Mouse (Mus musculus) midbrain, postnatal 0 days (tissue): ENCODE data around the gene Lsm3. TPM values are rescaled to one million over a fixed set of nuclear protein-coding genes. Genes with fewer than 3 reads are reported as not detected.
A peak's percentile ranks its signal among the peaks of the same experiment; 100 is the strongest.

ENCODE experiments used
- ATAC-seq: fragments of 200-750 bp; cut with Nextera tagmentation; 2 replicates; pipeline ENCODE4 v1.8.0; 2017; ENCODE audit warnings: moderate number of reproducible peaks, mild to moderate bottlenecking, moderate TSS enrichment, moderate library complexity; ENCODE audit not compliant: low FRiP score
- DNase-seq: peaks from one replicate; pipeline ENCODE4 v3.0.0-alpha.2; 2015; ENCODE audit warnings: low spot score
- H3K27ac ChIP-seq: fragments of 300-500 bp; sonication (generic); 2 replicates; pipeline ENCODE4 v1.5.1; 2014; ENCODE audit warnings: low read depth, mild to moderate bottlenecking, low read length, mixed read lengths
- H3K27me3 ChIP-seq: fragments of 300-500 bp; sonication (generic); 2 replicates; pipeline ENCODE4 v1.6.1; 2014; ENCODE audit warnings: low read length, control low read depth, mixed read lengths; ENCODE audit not compliant: insufficient read depth
- H3K36me3 ChIP-seq: fragments of 300-500 bp; sonication (generic); 2 replicates; pipeline ENCODE4 v1.6.1; 2014; ENCODE audit warnings: low read length, control low read depth, mixed read lengths; ENCODE audit not compliant: insufficient read depth
- H3K4me1 ChIP-seq: fragments of 300-500 bp; sonication (generic); 2 replicates; pipeline ENCODE4 v1.6.1; 2014; ENCODE audit warnings: mild to moderate bottlenecking, control low read depth, antibody characterized with exemption, low read length, mixed read lengths; ENCODE audit not compliant: insufficient read depth
- H3K4me2 ChIP-seq: fragments of 300-500 bp; sonication (generic); 2 replicates; pipeline ENCODE4 v1.6.1; 2014; ENCODE audit warnings: low read depth, mild to moderate bottlenecking, low read length, mixed read lengths; ENCODE audit not compliant: poor library complexity, severe bottlenecking
- H3K4me3 ChIP-seq: fragments of 300-500 bp; sonication (generic); 2 replicates; pipeline ENCODE4 v1.5.1; 2014; ENCODE audit warnings: low read depth, mild to moderate bottlenecking, low read length, moderate library complexity
- H3K9ac ChIP-seq: fragments of 300-500 bp; sonication (generic); replicated peaks from 2 replicates; pipeline ENCODE4 v1.6.1; 2014; ENCODE audit warnings: mild to moderate bottlenecking, low read length, moderate library complexity, mixed read lengths; ENCODE audit not compliant: poor library complexity, severe bottlenecking
- H3K9me3 ChIP-seq: fragments of 300-500 bp; sonication (generic); 2 replicates; pipeline ENCODE4 v1.6.1; 2016; ENCODE audit warnings: low read length, control low read depth
- CTCF ChIP-seq: IDR thresholded peaks from 2 replicates; pipeline ENCODE4 v1.5.1; 2016; ENCODE audit warnings: antibody characterized with exemption, mild to moderate bottlenecking
- WGBS: fragments of 180-500 bp; shearing (Covaris S2); extraction: QIAGEN DNeasy Blood & Tissue Kit; methylation state at CpG from one replicate; pipeline ENCODE4 v1.1.7; 2014; 5-methylcytosine and 5-hydroxymethylcytosine counted together
- polyA plus RNA-seq: library from polyadenylated mRNA; unstranded; fragments of >200 nt; fragmentation: Nextera tagmentation; extraction: Ambion mirVana; gene quantifications from 2 replicates; pipeline ENCODE4 v1.2.1, GENCODE M21; 2015
- total RNA-seq: library from RNA; depleted of rRNA; stranded (reverse); fragments of >200 nt; gene quantifications from 2 replicates; pipeline ENCODE4 v1.2.3, GENCODE M21; 2014

Lsm3 gene
- total and polyA plus RNA-seq, 2 experiments from 2014 or later: 38.6 to 169 TPM

- no peak for TF ChIP-seq CTCF
- ATAC-seq (no peak), DNase-seq (no peak)
- Histone ChIP-seq H3K4me1 (no peaks in the 10 kb centered on the region), H3K27me3 (no peaks in the 10 kb centered on the region), H3K9ac (no peak overlapping the region), H3K27ac (no peak overlapping the region), H3K36me3 (peaks cover 72% of the 10 kb centered on the region), H3K4me3 (no peak overlapping the region), H3K9me3 (no peaks in the 10 kb centered on the region), H3K4me2 (no peak overlapping the region)
- WGBS: 88% methylated on average over 1 of the region's 1 CpGs
Measured at GRCm38 (mm10) chr6:91503302-91503701, 12.4 kb upstream of the Lsm3 start.

GRCm38 (mm10) chr6:91506036-91506435 is 9.7 kb upstream of the Lsm3 start:
- no peak for DNase-seq
- Histone ChIP-seq H3K4me3 (no peak overlapping the region), H3K4me2 (no peak overlapping the region), H3K27me3 (no peaks in the 10 kb centered on the region), H3K27ac (no peak overlapping the region), H3K36me3 (peaks cover 57% of the 10 kb centered on the region), H3K9ac (no peak overlapping the region), H3K9me3 (no peaks in the 10 kb centered on the region), H3K4me1 (no peaks in the 10 kb centered on the region)
- ATAC-seq: no peak
- no peak for TF ChIP-seq CTCF
- 92% methylated on average over 5 of the region's 5 CpGs for WGBS

- WGBS: 86% methylated on average over 3 of the region's 3 CpGs
- ATAC-seq: no peak
Measured at GRCm38 (mm10) chr6:91508041-91508440, 7.7 kb upstream of the Lsm3 start.

GRCm38 (mm10) chr6:91509326-91509725 is 6.4 kb upstream of the Lsm3 start:
- ATAC-seq: no peak
- Histone ChIP-seq H3K9me3 (no peaks in the 10 kb centered on the region), H3K27ac (no peak overlapping the region), H3K4me3 (no peak overlapping the region), H3K9ac (no peak overlapping the region), H3K4me2 (no peak overlapping the region), H3K4me1 (no peaks in the 10 kb centered on the region), H3K36me3 (peaks cover 32% of the 10 kb centered on the region), H3K27me3 (no peaks in the 10 kb centered on the region)
- DNase-seq: peak; percentile 31
- TF ChIP-seq CTCF: peak; percentile 77
- 48% methylated on average over 7 of the region's 7 CpGs for WGBS

More at GRCm38 (mm10) chr6:91508041-91508440, 7.7 kb upstream of the Lsm3 start:
- no peak for TF ChIP-seq CTCF
- Histone ChIP-seq H3K27me3 (no peaks in the 10 kb centered on the region), H3K4me3 (no peak overlapping the region), H3K36me3 (peaks cover 44% of the 10 kb centered on the region), H3K4me1 (no peaks in the 10 kb centered on the region), H3K9ac (no peak overlapping the region), H3K9me3 (no peaks in the 10 kb centered on the region), H3K27ac (no peak overlapping the region), H3K4me2 (no peak overlapping the region)
- DNase-seq: no peak

GRCm38 (mm10) chr6:91510211-91510610 is 5.5 kb upstream of the Lsm3 start:
- Histone ChIP-seq H3K4me1 (no peaks in the 10 kb centered on the region), H3K9me3 (no peaks in the 10 kb centered on the region), H3K27ac (no peak overlapping the region), H3K27me3 (no peaks in the 10 kb centered on the region), H3K36me3 (peaks cover 23% of the 10 kb centered on the region), H3K9ac (no peak overlapping the region), H3K4me2 (no peak overlapping the region), H3K4me3 (no peak overlapping the region)
- WGBS: 83% methylated on average over 10 of the region's 10 CpGs
- ATAC-seq (no peak), DNase-seq (no peak)
- no peak for TF ChIP-seq CTCF

- TF ChIP-seq CTCF: no peak
- ATAC-seq (no peak), DNase-seq (no peak)
- no peaks in the 10 kb centered on the region for H3K4me1 ChIP-seq
- H3K9me3 ChIP-seq: no peaks in the 10 kb centered on the region
- H3K4me2 ChIP-seq: no peak overlapping the region
- H3K27ac ChIP-seq: no peak overlapping the region
- peaks cover 12% of the 10 kb centered on the region for H3K36me3 ChIP-seq
- no peaks in the 10 kb centered on the region for H3K27me3 ChIP-seq
- no peak overlapping the region for H3K9ac ChIP-seq
- no peak overlapping the region for H3K4me3 ChIP-seq
Measured at GRCm38 (mm10) chr6:91514135-91514534, 1.6 kb upstream of the Lsm3 start.
